Mouse (Mus musculus) MN1 (cell line): ENCODE measurements around the gene Nt5c2.
A peak's percentile ranks its signal among the peaks of the same experiment; 100 is the strongest.

Experiments
- DNase-seq: peaks from one replicate; pipeline ENCODE4 v3.0.0-alpha.2; 2016; ENCODE audit warnings: low spot score

Gene Nt5c2

DNA sequence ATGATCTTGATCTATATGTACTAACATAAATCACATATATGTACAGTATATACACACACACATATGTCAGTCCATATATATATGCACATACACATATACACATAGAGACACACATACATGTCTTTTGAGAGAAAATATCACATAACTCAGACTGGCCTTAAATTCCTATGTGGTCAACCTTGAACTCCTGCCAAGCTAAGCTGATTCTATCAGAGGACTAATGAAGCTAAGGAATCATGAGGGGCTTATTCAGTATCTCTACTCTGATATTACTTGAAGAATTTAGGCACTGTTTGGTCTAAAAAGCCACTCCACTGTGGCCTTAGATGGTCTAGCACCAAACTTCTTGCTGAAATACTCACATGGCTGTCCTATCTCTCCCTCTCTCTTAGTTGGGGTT lies 49.5 kb downstream of the Nt5c2 start:
- DNase-seq = no peak

DNA sequence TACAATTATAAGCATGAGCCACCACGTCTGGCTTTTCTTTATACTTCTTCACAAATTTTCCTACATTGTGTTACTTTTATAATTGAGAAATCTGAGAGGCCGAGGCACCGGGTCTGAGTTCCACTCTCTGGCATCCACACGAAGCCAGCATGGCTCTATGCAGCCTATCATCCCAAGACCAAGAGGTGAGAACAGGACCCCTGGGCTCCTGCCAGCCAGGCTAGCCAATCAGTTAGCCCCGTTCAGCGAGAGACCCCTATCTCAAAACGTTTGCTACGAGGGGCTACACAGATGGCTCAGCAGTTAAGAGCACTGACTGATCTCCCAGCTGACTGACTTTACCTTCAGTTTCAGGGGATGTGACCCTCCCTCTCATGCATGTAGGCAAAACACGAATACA lies 50.6 kb downstream of the Nt5c2 start:
- no peak for DNase-seq

DNA sequence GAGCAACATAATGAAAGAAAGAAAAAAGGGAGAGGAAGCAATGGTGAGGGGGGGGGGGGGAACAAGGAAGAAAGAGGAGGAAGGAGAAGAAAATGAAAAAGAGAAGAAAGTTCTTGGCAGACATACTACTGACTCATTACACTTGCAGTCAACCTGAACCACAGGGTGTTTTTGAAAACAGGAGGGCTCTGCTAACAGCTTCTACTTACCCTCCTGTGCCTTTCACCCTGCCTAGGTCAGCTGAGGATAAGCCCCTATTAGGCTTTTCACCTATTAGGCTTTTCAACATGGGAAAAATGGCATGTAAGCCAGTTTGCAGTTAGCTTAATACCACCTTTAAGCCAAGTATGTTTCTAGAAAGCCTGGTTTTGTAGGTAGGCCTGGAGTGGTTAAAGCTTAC lies 51.5 kb downstream of the Nt5c2 start:
- DNase-seq = no peak

DNA sequence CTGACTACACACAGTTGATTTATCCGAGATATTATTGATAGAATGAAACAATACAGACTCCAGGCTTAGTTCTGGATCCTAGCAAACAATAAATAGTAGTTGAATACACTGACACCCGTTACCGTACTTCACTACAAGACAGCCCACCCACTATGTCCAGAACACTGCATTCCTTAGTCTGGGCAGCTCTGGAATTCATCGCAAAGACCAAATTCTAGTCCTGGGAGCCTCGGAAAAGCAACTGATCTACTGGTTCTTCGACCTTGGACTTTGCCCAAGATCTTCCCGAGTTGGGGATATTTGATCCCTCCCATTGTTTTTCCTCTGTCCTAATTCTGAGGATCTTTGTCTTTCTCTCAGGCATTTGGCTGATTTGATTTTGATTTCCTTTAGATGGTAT lies 52.1 kb downstream of the Nt5c2 start:
- DNase-seq = no peak

DNA sequence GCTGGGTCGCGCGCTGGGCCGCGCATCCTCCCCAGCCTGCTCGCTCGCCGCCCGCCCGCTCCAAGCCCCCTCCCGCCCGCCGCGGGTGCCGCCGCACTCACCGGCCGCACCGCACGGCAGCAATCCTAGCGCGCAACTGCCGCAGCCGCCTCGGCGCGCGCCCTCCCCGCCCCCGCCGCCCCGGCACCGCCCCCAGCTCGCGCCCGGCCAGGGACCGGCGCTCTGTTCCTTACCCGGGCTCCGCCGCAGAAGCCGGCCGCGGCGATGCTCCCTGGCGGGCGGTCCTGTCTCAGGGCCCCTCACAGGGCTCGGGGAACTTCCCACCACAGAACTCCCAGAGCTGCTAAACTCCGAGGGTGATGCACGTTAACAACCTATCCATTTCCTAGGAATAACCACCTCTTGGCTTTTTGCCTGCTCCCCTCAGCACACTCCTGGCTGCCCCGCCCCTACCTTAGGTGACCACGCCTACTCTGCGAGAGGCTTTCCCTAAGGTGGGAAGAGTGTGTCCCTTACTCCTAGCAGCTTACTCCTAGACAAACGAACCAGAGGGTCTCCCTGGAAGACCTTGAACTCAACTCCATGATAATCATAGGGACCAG lies 52.7 kb downstream of the Nt5c2 start:
- peak; percentile 70 for DNase-seq

DNA sequence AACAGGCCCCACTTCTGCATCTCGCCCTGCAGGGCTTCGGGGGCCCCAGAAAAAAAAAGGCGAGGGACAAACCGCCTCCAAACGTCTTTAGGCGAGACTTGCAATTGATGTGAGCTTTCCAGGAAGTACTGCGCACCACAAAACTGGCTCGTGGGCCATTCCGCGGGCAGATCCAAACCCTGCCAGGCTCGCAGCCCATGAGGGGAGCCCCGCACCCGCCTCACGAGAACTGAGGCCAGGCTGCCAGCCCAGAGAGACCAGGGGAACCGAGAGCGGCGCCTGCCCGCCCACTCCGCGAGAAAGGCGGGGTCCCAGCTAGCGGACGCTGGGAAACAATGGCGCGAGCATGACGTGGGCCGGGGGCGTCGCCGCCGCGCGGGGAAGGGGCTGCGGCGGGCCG lies 53.3 kb downstream of the Nt5c2 start:
- peak; percentile 86 for DNase-seq

DNA sequence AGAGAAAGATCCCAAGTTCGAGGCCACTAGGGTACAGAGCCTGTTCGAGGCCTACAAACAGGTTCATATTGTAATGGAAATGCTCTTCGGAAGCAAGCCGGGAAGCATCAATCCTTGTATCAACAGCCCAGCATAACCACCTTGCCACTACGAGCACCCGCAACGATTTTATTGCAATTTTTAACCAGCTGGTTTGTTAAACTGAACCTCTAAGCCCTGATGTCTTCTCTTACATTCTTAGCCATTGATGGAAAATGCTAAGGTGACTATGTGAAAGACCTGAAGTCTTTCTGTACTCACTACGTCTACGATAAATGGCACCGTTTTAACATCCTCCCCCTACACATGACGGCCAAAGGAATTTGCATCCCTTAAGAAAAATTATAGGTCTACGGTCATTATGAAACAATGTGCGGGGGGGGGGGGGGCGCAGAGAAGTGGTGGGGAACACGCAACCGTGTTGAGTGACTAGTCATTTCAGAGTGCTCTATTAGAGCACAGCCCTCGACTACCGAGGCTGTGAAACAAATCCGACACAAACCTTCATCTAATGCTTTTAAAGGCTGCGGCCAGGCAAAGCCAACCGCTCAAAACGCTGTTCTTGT lies 53.8 kb downstream of the Nt5c2 start:
- DNase-seq = peak; percentile 17

DNA sequence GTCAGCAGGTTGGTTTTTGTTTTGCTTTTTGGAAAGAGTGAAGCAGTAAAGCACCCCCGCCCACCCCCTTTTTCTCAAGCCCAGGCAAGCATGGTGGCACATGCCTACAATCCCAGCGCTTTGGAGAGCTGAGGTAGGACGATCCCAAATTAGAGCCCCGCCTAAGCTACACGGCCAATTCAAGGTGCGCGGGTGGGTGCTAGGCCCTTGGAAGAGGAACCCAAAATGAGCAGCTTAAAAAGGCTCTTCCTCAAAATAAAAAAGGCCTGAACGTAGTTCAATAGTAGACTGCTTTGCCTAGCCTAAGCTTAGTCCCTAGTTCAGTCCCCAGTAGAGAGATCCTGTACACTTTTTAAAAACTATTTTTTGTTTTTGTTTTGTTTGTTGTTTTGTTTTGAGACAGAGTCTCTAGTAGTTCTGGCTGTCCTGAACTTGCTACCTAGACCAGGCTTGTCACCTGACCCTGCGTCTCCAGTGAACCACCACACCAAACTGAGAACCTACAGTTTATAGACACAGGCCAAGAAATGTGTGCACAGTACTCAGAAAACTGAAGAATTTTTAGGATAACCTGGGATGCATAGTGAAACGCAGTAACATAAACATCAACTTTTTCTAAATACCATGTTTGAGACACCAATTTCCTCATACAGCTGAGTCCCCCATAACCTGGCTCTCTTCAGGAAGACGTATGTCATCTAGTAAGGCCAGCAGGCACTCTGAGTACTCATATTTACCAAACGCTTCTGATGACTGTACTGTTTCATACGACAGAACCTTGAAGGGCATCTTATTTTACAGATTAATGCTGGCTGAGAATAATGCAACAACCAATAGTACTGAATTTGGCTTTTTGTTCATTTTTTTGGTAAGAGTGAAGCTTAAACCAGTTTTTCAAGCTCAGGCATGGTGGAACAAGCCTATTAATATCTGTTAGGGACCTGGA lies 54.6 kb downstream of the Nt5c2 start:
- no peak for DNase-seq

DNA sequence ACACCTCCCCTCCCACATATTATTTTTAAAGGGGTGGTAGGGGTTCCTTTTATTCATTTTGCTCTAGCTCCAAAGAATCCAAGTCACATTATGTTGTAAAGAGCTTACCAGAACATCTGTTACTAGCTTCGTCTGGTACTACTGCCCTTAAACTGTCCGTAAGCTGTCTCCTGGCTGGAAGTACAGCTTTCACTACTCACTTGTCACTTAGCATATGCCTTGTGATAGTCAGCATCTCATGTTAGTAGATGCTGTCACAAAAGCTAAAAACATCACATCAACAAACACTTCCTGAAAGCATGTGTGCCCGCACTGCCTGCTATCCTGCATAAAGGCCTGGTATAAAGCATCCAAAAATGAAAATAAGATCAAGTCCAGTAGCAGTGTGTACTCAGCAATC lies 55.4 kb downstream of the Nt5c2 start:
- DNase-seq = no peak

DNA sequence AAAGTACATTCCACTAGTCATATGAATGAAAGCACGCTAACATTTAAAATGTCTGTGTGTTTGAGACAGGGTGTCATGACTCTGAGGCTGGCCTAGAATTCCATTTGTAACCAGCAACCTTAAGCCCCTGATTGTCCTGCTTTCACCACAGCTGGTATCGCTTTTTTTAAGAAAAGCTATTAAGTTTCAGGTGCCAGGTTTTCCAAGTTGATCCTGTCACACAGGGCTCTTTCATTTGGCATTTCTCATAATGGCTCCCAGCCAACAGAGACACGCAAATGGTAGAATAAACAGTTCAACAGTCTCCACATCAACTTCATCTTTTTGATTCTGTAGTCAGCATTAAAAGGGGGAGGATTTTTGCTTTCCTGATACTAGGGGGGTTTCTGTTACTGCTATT lies 56.4 kb downstream of the Nt5c2 start:
- DNase-seq = no peak

DNA sequence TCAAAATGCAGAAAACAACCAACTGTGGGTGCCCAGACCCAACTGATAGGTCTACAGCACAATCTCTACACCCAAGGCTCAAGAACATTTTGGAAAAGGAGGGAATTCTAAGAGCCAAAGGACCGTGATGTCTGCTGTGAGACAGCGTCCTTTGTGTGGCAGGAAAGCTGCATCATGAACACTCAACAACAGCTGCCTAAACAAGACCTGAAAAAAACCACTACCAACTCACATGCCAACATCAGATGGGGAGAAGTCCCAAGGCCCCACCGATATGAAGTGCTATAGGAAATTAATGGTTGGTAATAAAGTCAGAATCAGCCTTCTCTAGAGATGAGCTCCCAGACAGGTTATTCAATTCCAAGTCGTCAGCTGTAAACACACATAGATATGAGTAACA lies 57.0 kb downstream of the Nt5c2 start:
- DNase-seq = no peak

DNA sequence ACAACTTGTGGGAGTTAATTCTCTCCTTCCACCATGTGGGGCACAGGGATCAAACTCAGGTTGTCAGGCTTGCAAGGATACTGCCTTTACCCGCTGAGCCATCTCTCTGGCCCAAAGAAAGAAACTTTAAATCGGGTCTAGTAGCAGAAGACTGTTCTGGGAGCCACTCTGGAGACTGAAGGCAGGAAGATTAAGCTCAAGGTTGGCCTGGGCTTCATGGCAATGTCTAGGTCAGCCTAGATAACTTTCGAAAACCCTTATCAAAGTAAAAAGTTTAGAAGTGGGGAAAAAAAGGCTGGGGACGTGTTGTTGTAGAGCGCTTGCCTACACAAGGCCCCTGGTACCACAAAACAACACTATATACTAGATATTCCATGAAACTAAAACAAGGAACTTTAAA lies 58.0 kb downstream of the Nt5c2 start:
- no peak for DNase-seq

DNA sequence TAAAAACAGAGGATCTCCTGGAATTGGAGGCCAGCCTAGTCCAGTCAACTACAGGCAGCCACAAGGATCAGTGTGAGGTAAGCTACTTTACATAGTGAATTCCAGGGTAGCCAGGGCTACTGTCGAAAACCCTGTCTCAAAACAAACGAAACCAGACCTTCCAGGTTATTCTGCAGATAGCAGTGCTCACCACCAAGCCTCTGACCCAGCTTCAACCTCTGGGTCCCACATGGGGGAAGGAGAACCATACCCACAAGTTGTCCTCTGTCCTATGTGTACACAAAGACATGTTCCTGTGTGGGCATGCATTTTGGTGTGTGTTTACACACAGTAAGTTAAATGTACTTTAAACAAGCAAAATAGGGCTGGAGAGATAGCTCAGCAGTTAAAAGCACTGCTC lies 58.5 kb downstream of the Nt5c2 start:
- no peak for DNase-seq

DNA sequence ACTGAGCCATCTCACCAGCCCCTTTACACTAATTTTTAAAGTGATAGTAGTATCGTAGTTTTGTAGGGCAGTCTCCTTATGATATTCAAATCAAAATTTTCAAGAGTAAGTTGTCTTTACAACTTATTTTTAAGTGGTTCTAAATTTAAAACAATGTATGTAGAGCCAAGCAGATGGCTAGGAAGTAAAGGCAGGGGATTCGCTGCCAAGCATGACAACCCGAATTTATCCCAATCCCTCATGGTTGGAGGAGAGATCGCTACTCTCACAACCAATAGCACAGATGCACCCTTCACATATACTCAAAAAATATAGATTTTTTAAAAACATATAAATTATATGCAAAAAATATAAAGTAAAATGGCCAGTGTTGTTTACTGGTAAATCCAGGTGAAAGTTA lies 59.3 kb downstream of the Nt5c2 start:
- DNase-seq = no peak

DNA sequence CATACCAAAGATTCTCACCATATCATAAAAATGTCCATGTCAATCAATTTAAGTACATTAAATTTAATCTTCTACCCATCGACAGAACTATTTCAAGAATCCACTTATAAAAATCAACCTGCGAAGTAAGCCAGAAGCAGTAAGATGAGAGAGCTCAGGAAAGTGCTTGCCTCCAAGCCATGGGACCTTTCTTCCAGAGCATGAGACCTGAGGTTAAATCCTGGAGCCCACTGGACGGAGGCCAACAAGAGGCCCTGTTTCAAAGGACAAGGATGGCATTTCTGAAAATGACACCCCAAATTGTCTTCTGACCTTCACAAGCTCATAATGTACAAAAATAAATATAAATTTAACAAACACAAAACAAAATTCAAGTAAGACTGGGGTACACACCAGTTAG lies 61.4 kb downstream of the Nt5c2 start:
- no peak for DNase-seq

DNA sequence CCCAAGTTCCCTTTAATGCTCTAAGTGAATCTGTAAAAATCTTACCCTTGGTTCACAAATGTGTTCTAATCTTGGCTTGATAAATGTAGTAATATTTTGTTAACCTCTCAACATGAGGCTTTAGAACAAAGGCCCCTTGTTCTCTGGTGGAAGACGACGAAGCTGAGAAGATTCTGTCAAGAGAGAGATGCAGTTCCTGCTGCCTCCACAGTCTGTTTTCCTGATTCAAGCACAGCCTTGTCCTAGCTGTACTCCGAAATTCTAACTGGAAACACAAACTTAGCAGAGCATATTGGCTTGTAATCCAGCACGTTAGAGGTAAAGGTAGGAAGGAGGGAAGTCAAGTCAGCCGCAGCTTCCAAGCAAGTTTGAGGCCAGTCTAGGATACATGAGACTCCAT lies 62.0 kb downstream of the Nt5c2 start:
- DNase-seq = no peak

DNA sequence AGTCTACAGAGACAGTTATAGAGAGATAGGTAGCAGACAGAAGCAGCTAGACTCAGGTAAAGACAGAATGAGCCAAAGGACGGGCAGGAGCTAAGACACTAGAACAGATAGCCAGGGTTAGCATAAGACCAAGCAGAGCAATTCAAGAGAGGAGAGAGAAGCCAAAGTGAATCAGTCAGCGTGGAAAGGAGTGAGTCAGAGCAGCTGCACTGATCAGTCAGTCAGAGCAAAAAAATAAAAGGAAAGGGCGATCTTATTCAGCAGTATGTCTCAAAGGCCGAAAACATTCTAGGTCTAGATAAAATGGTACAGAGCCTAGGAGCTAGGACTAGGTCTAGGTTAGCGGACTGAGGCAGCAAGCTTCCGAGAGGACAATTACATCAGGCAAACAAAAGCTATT lies 70.6 kb downstream of the Nt5c2 start:
- no peak for DNase-seq

DNA sequence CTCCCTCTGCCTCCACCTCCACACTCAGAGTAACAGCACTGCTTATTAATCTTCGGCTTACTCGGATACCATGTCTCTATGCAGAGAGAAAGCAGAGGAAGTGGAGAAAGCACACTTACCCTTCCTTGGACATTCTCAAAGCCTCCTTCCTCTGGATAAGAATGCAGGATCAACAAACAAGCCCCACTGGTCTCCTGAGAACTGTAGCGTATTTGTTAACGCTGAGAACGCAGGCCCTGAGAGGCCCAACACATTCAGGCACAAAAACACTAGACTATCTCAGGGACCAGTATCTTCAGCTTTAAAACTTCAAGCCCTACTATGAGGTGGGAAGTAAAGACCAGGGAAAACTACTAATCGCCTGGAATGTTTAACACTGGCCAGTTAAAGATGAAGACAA lies 77.8 kb downstream of the Nt5c2 start:
- no peak for DNase-seq

DNA sequence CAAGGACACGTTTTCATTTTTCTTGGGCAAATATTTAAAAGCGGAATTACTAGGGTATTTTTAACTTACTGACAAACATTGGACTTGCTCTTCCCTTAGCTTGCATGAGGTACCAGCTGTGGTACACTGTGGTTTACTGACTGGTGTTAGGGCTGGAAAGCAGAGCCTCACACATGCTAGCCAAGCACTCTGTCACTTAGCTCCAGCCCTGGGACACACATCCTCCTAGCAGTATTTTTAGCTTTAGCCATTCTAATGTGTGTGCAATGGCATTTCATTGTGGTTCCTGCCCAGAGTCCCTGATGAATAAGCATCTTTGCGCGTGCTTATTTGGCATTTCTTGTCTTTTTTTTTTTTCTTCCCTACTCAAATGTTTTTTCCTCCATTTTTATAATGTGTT lies 80.9 kb downstream of the Nt5c2 start:
- no peak for DNase-seq

DNA sequence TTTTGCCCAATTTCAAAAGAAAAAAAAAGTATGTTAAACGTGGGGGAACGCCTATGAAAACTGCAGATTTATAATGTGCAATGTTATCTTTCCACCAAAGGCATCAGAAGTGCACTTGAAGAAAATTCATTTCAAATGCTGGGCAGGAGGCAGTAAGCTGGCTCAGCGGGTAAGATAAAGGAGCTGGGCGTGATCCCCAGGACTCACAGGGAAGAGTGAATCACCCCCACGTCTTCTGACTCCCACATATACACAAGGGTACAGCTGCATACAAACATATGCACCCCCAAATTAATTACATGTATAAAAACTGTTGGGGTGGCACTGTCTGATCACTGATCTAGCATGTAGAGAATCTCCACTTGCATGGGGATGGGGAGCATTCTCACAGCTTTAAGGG lies 82.3 kb downstream of the Nt5c2 start:
- DNase-seq = no peak

DNA sequence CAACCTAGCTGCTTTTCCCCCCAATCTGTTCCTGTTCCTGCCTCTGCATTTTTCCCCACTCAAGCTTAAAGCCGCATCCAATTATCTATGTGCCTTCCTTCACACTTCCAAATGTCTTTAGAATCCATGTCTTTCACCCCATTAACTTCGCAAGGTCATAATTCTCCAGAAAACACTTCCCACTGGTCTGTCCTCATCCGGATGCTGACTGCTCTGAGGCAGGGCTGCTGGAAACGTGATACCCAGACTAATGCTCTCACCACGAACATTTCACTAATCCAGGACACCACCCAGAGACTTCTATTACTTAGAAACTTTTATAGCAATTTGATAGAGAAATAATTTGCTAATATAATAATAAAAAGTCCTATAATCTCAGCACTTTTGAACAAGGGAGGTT lies 84.9 kb downstream of the Nt5c2 start:
- no peak for DNase-seq

DNA sequence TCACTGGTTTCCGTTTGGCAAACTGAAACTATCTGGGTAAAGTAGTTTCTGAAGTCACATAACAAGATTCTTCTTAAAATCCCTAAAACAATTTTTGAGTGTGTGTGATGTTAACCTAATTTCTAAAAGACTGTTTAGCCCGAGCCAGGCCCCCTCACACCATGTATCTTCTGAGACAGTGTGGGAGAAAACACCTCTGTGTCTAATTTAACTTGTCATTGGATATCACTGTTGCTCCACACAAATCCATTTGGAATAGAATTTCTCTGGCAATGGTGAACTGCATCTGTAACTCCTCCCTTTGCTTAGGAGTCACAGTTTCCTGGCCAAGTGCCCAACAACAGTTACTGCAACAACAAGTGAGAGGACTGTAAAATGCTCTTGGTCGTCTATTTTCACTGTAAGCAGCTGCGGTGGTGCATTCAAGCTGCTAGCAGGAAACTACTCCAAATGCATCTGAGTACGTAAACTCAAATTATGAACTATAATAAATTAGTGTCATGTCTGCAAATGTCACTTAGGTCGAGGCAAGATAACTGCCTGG lies 85.8 kb downstream of the Nt5c2 start:
- DNase-seq = peak; percentile 56

DNA sequence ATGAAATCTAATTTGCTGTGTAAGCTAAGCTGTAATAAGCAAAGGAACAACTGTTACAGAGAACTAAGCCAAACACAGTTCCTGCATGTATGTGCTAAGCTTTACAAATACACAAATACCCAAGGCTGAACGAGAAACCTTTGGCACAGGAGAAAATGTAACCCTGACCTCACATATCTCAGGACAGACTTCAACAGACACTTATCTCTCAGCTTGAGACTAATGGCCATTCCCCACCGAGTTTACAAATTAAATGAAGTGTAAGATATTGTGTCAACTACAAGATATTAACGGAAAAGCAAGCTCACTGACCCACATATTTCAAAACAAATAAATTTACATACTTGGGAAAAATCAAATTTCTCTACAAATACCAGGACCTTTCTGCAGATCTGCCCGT lies 86.8 kb downstream of the Nt5c2 start:
- no peak for DNase-seq
